Mouse (Mus musculus): Measurements from ENCODE around the gene Gipc3. TPM values are rescaled to one million over a fixed set of nuclear protein-coding genes. Genes with fewer than 3 reads are reported as not detected.

Gene Gipc3
- total and polyA plus RNA-seq, 3 experiments, result 0.08 to 0.09 TPM; not detected in 1

- no peak overlapping the region for H3K4me2 ChIP-seq (ENCODE audit: insufficient read depth, low read depth, poor library complexity, severe bottlenecking)
- TF ChIP-seq TBP (conservative IDR thresholded peaks at IDR 0.05; ENCODE audit: low read depth, low read length), result no peak
- TF ChIP-seq TCF12 (IDR thresholded peaks at IDR 0.05; ENCODE audit: low read depth, low read length), result no peak
- no peak for TF ChIP-seq ZC3H11A (IDR thresholded peaks at IDR 0.05; ENCODE audit: low read depth, low read length)
- TF ChIP-seq MYC (IDR thresholded peaks at IDR 0.05; ENCODE audit: low read depth, low read length), result no peak
- TF ChIP-seq HCFC1 (IDR thresholded peaks at IDR 0.05; ENCODE audit: low read depth, low read length), result no peak
- peak; percentile 49 for TF ChIP-seq SMC3 (IDR thresholded peaks at IDR 0.05; ENCODE audit: low read depth, low read length)
- peak in 1 of 2 experiments; percentile 59; a peak in 2 of 4 replicates for TF ChIP-seq CTCF (conservative IDR thresholded peaks at IDR 0.05 in 1 of 2, IDR thresholded peaks at IDR 0.05 in 1 of 2; ENCODE audit: low read depth in 2 of 2, low read length in 2 of 2)
- TF ChIP-seq RAD21 (IDR thresholded peaks at IDR 0.05; ENCODE audit: low read depth, low read length), result peak; percentile 36
- peaks cover 66 to 80% of the 10 kb centered on the region in 2 experiments for H3K36me3 ChIP-seq (replicated peaks in 1 of 2; ENCODE audit: control insufficient read depth in 1 of 2, insufficient read depth in 1 of 2, low read length in 1 of 2)
- no peak overlapping the region for H3K9ac ChIP-seq (ENCODE audit: insufficient read depth, low read depth)
- H3K4me3 ChIP-seq (replicated peaks in 1 of 3; ENCODE audit: low read depth in 2 of 3, low read length in 2 of 3, poor library complexity in 1 of 3), result no peak overlapping the region
- in situ Hi-C loops (cut with MboI; ENCODE audit: low pct_ligation_motif_present, low pct_unique_long_range_greater_than_20kb, low sequenced_read_pairs), result no loop called here
- no peaks in the 10 kb centered on the region for H3K27me3 ChIP-seq (replicated peaks)
- peaks cover 4% of the 10 kb centered on the region for H3K79me2 ChIP-seq (replicated peaks; ENCODE audit: control insufficient read depth, extremely low read depth, insufficient read depth, poor library complexity, severe bottlenecking)
- H3K4me1 ChIP-seq (ENCODE audit: control insufficient read depth in 1 of 2, insufficient read depth in 2 of 2), result peaks cover 10 to 23% of the 10 kb centered on the region in 2 experiments; a peak in 3 of 4 replicates
- dilution Hi-C loops (cut with MboI; ENCODE audit: extremely low pct_ligation_motif_present, extremely low pct_unique_long_range_greater_than_20kb, low sequenced_read_pairs), result no loop called here
- no peak overlapping the region for H3K27ac ChIP-seq (ENCODE audit: insufficient read depth, low read depth)
- H3K9me3 ChIP-seq (replicated peaks; ENCODE audit: low read length), result no peaks in the 10 kb centered on the region
- no peak for DNase-seq (ENCODE audit: extremely low read depth)
These were observed 26.6 kb downstream of the Gipc3 start for GRCm38 (mm10) chr10:81316338-81317060.

DNA sequence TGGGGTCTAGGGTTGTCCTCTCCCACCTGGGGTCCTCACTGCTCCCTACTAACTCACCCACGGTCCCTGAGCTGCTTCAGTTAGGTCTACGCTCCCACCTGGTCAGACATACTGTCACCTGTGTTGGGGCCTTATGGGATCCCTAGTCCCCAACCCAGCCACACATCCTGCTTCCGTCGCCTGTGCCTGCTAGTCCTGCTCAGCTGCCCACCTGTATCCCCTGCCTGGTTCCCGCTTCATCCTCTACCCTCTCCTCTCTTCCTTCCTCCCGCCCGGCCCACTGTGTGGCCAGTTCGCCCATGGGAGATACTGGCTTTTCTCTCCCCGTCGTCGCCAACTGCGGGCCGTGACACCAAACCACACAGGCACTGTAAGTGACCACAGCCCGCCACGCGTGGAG, 27.5 kb downstream of the Gipc3 start:
- peaks cover 75 to 89% of the 10 kb centered on the region in 2 experiments for H3K36me3 ChIP-seq (replicated peaks in 1 of 2; ENCODE audit: control insufficient read depth in 1 of 2, insufficient read depth in 1 of 2, low read length in 1 of 2)

DNA sequence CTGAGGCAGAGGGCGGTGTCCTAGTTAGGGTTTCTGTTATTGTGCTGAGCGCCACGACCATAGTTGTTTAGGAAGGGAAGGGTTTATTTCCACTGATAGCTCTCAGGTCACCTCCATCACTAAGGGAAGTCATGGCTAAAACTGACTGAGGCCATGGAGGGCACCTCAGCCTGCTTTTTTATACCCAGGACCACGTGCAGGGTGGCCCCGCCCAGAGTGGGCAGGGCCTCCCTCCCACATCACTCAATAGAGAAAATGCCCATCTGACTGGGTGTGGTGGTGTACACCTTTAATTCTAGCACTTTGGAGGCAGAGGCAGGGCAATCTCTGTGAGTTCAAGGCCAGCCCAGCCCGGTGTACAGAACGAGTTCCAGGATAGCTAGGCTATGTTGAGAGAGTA, 28.9 kb downstream of the Gipc3 start:
- H3K27ac ChIP-seq (ENCODE audit: insufficient read depth, low read depth), result no peak overlapping the region
- H3K4me1 ChIP-seq (ENCODE audit: control insufficient read depth in 1 of 2, insufficient read depth in 2 of 2), result peaks cover 6 to 25% of the 10 kb centered on the region in 2 experiments; a peak in 3 of 4 replicates
- TF ChIP-seq PAX5 (IDR thresholded peaks at IDR 0.05; ENCODE audit: low read length), result no peak
- no peak for DNase-seq (ENCODE audit: extremely low read depth)
- H3K4me3 ChIP-seq (replicated peaks in 1 of 3; ENCODE audit: low read depth in 2 of 3, low read length in 2 of 3, poor library complexity in 1 of 3), result no peak overlapping the region
- no peaks in the 10 kb centered on the region for H3K27me3 ChIP-seq (replicated peaks)
- no peaks in the 10 kb centered on the region for H3K79me2 ChIP-seq (replicated peaks; ENCODE audit: control insufficient read depth, extremely low read depth, insufficient read depth, poor library complexity, severe bottlenecking)
- dilution Hi-C loops (cut with MboI; ENCODE audit: extremely low pct_ligation_motif_present, extremely low pct_unique_long_range_greater_than_20kb, low sequenced_read_pairs) (no loop called here), in situ Hi-C loops (cut with MboI; ENCODE audit: low pct_ligation_motif_present, low pct_unique_long_range_greater_than_20kb, low sequenced_read_pairs) (no loop called here)
- H3K9me3 ChIP-seq (replicated peaks; ENCODE audit: low read length), result no peaks in the 10 kb centered on the region
- peaks cover 84 to 100% of the 10 kb centered on the region in 2 experiments for H3K36me3 ChIP-seq (replicated peaks in 1 of 2; ENCODE audit: control insufficient read depth in 1 of 2, insufficient read depth in 1 of 2, low read length in 1 of 2)
- H3K4me2 ChIP-seq (ENCODE audit: insufficient read depth, low read depth, poor library complexity, severe bottlenecking), result no peak overlapping the region
- no peak overlapping the region for H3K9ac ChIP-seq (ENCODE audit: insufficient read depth, low read depth)

More for the DNA sequence above, 27.5 kb downstream of the Gipc3 start:
- Histone ChIP-seq H3K27ac (ENCODE audit: insufficient read depth, low read depth) (no peak overlapping the region), H3K79me2 (replicated peaks; ENCODE audit: control insufficient read depth, extremely low read depth, insufficient read depth, poor library complexity, severe bottlenecking) (no peaks in the 10 kb centered on the region), H3K27me3 (replicated peaks) (no peaks in the 10 kb centered on the region), H3K4me1 (ENCODE audit: control insufficient read depth in 1 of 2, insufficient read depth in 2 of 2) (peaks cover 10 to 23% of the 10 kb centered on the region in 2 experiments; a peak in 3 of 4 replicates), H3K9me3 (replicated peaks; ENCODE audit: low read length) (no peaks in the 10 kb centered on the region), H3K4me2 (ENCODE audit: insufficient read depth, low read depth, poor library complexity, severe bottlenecking) (no peak overlapping the region), H3K9ac (ENCODE audit: insufficient read depth, low read depth) (no peak overlapping the region), H3K4me3 (replicated peaks in 1 of 3; ENCODE audit: low read depth in 2 of 3, low read length in 2 of 3, poor library complexity in 1 of 3) (no peak overlapping the region)
- in situ Hi-C loops (cut with MboI; ENCODE audit: low pct_ligation_motif_present, low pct_unique_long_range_greater_than_20kb, low sequenced_read_pairs) (no loop called here), dilution Hi-C loops (cut with MboI; ENCODE audit: extremely low pct_ligation_motif_present, extremely low pct_unique_long_range_greater_than_20kb, low sequenced_read_pairs) (no loop called here)
- no peak for TF ChIP-seq ZNF384 (IDR thresholded peaks at IDR 0.05; ENCODE audit: low read depth, low read length)
- DNase-seq (ENCODE audit: extremely low read depth), result no peak
